Mouse (Mus musculus) embryonic stem cell, embryonic (primary cell): ENCODE data around the gene Csf2rb.
"Not testable (repeated sequence)": the region's sequence is repeated elsewhere in the genome, so short reads cannot be mapped to it uniquely, and the experiment has no call there.

Experiments used
- CTCF ChIA-PET, 4 experiments: fragments of 300-600 bp in 2 of 4; fragments of 350-600 bp in 2 of 4; sonication (Branson Sonifier 250); formaldehyde crosslinking; loops; one replicate each; lab custom pipeline; 2022; ENCODE audit warnings: inconsistent platforms in 2 of 4; lab: Charles Lee
- POLR2A ChIA-PET, 4 experiments: fragments of 300-600 bp in 2 of 4; fragments of 350-600 bp in 2 of 4; sonication (Branson Sonifier 250); formaldehyde crosslinking; loops; one replicate each; lab custom pipeline; 2022; ENCODE audit warnings: antibody characterized with exemption in 4 of 4, inconsistent platforms in 1 of 4; lab: Charles Lee

The Csf2rb gene

DNA sequence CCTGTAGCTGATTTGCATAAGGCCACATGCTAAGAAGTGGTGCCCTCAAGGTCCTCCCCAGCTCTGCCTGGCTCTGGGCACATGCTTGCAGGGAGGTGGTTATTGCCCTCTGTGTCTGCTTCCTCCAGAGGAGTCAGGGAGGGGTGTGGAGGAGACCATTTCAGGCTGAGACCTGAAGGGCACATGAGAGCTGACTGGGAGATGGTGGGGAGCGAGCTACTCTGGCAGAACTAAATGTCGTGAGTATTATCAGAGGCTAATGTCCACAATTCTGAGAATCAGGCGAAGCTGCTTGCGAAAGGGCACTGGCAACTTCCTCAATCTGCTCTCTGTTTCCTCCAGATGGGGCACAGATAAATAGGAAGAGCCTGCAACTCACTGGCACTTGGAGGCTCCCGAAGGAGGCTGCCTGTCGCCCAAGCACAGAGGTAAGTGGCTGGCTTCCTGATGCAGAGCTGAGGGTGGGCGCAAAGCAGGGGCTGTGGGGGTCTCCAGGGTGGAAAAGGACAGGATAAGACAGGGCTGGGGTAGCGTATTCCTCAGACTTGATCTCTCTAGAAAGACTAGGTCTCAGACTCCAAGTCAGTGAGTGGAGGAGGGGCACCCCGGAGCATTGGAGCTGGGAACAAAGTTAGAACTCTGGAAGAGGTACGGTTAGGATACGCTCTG lies at the start of gene Csf2rb:
Gene Csf2rb, plus strand, starts transcription at position 82 of the 669 bp plus-strand sequence.
- CTCF ChIA-PET = interaction anchor here (0.7 to 1.2 kb wide), 6 partner anchors 43 to 298 kb away, joined by 3 to 6 read pairs (median 4); no protein-coding TSS in a partner anchor
- POLR2A ChIA-PET = no interaction called here

GRCm38 (mm10) chr15:78278308-78278707 lies 47.2 kb upstream of the Csf2rb start:
- POLR2A ChIA-PET = interaction anchor here in 1 of 4 experiments (0.7 kb wide), 1 partner anchor 273 kb away, joined by 3 read pairs; no protein-coding TSS in a partner anchor
- CTCF ChIA-PET = interaction anchor here in 1 of 4 experiments (1.2 kb wide), 1 partner anchor 39 kb away, joined by 3 read pairs; no protein-coding TSS in a partner anchor

GRCm38 (mm10) chr15:78287941-78288340 lies 37.6 kb upstream of the Csf2rb start:
- CTCF ChIA-PET = interaction anchor here in 2 of 4 experiments (0.8 to 0.9 kb wide), 2 partner anchors 9 to 33 kb away, joined by 3 read pairs; no protein-coding TSS in a partner anchor
- POLR2A ChIA-PET = no interaction called here

GRCm38 (mm10) chr15:78289775-78290174 lies 35.8 kb upstream of the Csf2rb start:
- POLR2A ChIA-PET, CTCF ChIA-PET: not testable (repeated sequence)

DNA sequence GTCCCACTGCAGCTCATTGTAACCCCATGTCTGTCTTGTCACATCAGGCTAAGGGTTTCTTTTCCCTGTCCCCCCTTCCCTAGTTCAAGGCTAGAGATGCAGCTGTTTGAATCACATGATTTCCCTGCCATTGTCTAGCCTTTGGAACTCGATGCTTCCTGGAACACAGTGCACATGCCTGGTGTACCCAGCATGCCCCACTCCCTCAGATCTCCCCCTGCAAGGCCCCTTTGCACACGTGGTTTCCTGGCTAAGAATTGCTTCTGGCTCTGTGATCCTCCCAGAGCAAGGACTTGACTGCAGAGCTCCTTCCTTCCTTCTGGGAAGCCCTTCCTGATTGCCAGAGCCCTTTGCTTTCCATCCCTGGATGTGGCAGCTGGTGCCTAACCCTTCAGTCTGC lies 32.3 kb upstream of the Csf2rb start:
- POLR2A ChIA-PET, CTCF ChIA-PET: not testable (repeated sequence)

DNA sequence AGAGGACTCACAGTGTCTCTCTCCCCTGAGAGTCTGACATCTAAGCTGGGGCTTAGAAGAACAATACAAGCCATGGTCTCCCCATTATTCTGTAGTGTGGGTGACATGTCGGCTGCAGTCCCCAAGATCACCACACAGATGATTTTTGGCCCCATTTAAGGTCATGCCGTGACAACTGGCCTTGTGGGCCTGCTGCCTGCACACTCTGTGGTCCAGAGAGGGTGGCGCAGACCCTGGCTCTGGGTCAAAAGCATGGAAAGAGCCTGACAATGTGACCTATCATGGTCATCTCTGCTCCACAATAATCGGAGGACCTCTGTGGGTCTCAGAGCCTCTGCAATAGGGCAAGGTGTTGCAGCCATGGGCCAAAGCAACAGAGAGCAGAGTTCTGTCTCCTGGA lies 31.8 kb upstream of the Csf2rb start:
- CTCF ChIA-PET = no interaction called here
- POLR2A ChIA-PET = no interaction called here

GRCm38 (mm10) chr15:78298558-78298957 lies 27.0 kb upstream of the Csf2rb start:
- CTCF ChIA-PET = no interaction called here
- POLR2A ChIA-PET = interaction anchor here in 1 of 4 experiments (0.8 kb wide), 1 partner anchor 293 kb away, joined by 3 read pairs; no protein-coding TSS in a partner anchor

DNA sequence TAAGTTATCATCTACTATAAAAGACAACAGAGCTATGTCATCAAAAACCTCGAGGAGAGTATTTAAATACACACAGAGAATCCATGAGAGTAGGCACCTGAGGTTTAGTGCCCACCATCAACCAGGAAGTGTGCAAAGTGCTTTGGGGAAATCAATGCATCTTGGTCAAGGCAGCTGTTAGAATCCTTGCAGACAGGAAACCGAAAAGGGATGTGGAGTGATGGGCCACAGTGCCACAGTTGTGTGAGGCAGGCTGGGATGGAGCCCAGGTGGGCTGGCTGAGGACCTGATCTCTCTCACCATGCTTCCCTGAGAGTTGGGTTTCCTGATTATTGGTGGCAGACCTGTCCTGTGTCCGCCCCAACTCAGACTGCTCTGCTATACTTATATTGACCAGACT lies 25.9 kb upstream of the Csf2rb start:
- ChIA-PET POLR2A (no interaction called here), CTCF (no interaction called here)

GRCm38 (mm10) chr15:78300773-78301172 lies 24.8 kb upstream of the Csf2rb start:
- CTCF ChIA-PET = no interaction called here
- POLR2A ChIA-PET = no interaction called here

DNA sequence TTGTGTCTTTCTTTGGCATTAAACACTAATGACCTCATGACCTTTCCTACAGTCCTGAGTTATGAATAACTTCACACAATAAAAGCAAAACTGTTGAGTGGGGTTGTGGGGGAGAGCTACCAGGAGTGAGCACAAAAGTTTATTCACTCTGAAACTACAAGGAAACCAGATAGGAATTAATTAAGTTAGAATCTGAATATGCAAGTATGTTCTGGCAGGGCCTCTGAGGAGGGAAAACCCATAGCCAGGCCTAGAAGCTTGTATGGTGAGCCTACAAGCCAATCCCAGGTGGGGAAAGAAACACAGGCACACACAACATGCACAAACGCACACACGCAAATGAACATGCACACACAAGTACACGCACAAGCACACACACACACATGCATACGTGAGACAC lies 22.8 kb upstream of the Csf2rb start:
- CTCF ChIA-PET = no interaction called here
- POLR2A ChIA-PET = interaction anchor here in 2 of 4 experiments (0.6 kb wide), 2 partner anchors 26 to 33 kb away, joined by 4 to 9 read pairs; no protein-coding TSS in a partner anchor

DNA sequence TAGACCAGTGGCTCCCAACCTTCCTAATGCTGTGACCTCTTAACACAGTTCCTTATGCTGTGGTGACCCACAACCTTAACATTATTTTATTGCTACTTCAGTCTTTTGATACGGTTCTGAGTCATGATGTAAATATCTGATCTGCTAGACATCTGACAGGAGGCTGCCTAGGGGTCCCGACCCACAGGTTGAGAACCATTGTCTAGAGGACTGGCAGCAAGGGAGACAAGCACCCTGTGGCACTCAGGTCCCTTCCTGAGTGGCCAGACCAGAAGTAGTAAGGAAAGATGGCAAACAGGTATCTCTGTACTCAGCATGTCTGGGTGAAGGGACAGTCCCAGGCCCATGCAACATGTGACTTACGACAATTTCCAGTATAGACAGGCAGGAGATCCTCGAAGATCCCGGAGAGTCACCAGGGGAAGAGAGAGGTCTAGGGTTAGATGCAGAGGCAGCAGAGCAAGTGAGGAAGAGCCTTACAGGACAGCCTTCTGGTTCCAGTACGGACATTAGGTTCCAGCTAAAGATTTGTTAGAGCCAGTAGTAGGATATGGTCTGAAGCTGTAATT lies 21.8 kb upstream of the Csf2rb start:
- POLR2A ChIA-PET = no interaction called here

DNA sequence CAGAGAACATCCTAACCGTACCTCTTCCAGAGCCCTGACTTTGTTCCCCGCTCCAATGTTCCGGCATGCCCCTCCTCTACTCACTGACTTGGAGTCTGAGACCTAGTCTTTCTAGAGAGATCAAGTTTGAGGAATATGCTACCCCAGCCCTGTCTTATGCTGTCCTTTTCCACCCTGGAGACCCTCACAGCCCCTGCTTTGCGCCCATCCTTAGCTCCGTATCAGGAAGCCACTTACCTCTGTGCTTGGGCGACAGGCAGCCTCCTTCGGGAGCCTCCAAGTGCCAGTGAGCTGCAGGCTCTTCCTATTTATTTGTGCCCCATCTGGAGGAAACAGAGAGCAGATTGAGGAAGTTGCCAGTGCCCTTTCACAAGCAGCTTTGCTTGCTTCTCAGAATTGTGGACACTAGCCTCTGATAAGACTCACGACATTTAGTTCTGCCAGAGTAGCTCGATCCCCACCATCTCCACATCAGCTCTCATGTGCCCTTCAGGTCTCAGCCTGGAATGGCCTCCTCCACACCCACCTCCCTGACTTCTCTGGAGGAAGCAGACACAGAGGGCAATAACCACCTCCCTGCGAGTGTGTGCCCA lies 20.1 kb upstream of the Csf2rb start, which contains the start of gene Csf2rb2:
Gene Csf2rb2, minus strand, starts transcription at position 381 of the 593 bp plus-strand sequence.
- ChIA-PET CTCF (interaction anchor here in 2 of 4 experiments (0.6 to 1.3 kb wide), 4 partner anchors 15 to 322 kb away, joined by 3 to 4 read pairs (median 4); no protein-coding TSS in a partner anchor), POLR2A (no interaction called here)

More for the DNA sequence above, 21.8 kb upstream of the Csf2rb start:
- CTCF ChIA-PET = interaction anchor here in 2 of 4 experiments (0.6 to 0.7 kb wide), 3 partner anchors 17 to 74 kb away, joined by 3 read pairs; no protein-coding TSS in a partner anchor

DNA sequence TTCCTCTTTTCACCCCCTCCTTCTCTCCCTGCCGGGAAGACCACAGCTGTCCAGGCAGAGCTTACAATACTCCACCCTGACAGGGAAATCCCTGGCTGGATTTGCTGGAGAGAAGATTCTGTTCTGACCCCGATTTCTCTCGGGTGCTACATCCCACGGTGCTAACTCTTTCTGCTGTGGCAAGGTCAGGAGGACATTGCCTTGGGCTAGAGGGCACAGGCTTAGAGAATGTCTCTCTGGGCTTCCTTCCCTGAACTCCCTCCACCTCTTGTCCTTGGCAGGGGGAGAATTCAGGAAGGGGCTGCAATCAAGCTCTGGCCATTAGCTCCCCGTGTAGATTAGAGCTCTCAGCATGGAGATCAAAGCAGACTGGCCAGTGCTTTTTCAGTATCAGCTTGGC lies 15.7 kb upstream of the Csf2rb start:
- ChIA-PET POLR2A (no interaction called here), CTCF (interaction anchor here in 3 of 4 experiments (0.5 to 1.3 kb wide), 3 partner anchors 10 to 240 kb away, joined by 3 read pairs; no protein-coding TSS in a partner anchor)

GRCm38 (mm10) chr15:78310971-78311370 lies 14.6 kb upstream of the Csf2rb start:
- ChIA-PET POLR2A (no interaction called here), CTCF (no interaction called here)

DNA sequence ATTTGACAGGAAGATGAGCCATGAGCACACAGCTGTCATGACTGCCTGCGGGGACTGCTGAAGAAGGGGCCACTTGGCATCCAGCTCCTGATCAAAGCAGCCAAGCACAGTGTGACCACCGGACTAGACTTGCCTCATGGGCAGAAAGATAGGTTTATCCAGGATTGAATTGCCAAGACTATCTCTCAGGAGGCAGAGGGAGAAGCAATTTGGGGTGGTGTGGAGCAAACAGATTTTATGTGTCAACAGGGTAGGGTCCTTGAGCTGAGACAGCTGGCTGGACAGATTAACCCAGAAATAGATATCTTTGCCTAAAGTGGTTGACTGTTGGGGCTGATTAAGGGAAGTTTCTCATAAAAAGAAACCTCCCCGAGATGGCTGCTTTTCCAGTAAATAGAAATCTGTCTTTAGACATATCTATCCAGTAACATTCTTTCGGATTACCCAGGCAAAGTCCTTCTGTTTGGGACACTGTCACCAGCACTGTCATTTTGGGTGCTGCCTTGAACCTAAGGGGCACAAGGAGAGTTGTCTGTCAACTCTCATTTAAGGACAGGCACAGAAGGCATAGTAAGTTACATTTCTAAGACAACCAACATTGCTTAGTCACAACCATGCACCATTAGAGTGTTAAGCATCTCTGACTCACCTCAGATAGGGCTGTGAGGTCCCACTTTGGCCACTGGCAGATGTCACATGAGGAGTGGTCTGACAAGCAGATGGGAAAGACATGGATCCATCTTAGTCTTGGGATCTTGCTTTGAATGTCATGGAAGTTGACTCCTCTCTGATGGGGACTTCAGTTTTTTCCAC lies 12.9 kb upstream of the Csf2rb start:
- CTCF ChIA-PET, POLR2A ChIA-PET: not testable (repeated sequence)

DNA sequence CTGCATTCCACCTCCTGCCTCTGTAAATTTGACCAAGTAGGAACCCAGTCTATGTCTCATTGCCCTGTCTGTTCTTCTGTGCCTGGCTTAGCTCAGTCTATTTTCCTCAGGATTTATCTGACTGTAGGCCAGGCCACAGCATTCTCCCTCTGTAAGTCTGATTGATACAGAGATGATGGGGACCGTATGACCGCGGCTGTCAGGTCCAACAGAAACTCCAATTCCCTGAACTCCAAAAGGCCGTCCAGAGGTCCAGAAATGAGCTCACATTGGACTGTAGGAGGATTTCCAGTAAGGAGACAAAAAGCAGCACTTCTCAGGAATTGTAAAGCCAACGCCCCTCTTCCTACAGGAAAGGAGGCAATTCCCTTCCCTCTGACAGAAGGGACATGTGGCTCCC lies 11.9 kb upstream of the Csf2rb start:
- CTCF ChIA-PET = not testable (repeated sequence)
- POLR2A ChIA-PET = interaction anchor here in 1 of 4 experiments (0.6 kb wide), 1 partner anchor 317 kb away, joined by 6 read pairs; no protein-coding TSS in a partner anchor

GRCm38 (mm10) chr15:78318338-78319171 lies 7.0 kb upstream of the Csf2rb start:
- CTCF ChIA-PET, POLR2A ChIA-PET: not testable (repeated sequence)
